Mouse (Mus musculus) frontal cortex, postnatal 10 days (tissue): ENCODE data around the gene Gstm2.
"Not testable (repeated sequence)": the region's sequence is repeated elsewhere in the genome, so short reads cannot be mapped to it uniquely, and the experiment has no call there.

ENCODE experiments used
- DNase-seq, 2 experiments: peaks; one replicate each; pipeline ENCODE4 v3.0.0; 2022; ENCODE audit warnings: low spot score in 2 of 2, mixed read lengths in 1 of 2

The Gstm2 gene

GRCm38 (mm10) chr3:107996576-107996975, 10.3 kb upstream of the Gstm2 start:
- no peak for DNase-seq

GRCm38 (mm10) chr3:107995974-107996373, 9.7 kb upstream of the Gstm2 start:
- not testable (repeated sequence) for DNase-seq

- DNase-seq: not testable (repeated sequence)
Measured at GRCm38 (mm10) chr3:107985141-107985540, 1.1 kb downstream of the Gstm2 start.

- no peak for DNase-seq
Measured at GRCm38 (mm10) chr3:107984471-107984870, 1.8 kb downstream of the Gstm2 start.

- DNase-seq: no peak
Measured at GRCm38 (mm10) chr3:107983771-107984170, 2.5 kb downstream of the Gstm2 start.

- DNase-seq: no peak
Measured at GRCm38 (mm10) chr3:107982726-107983125, 3.5 kb downstream of the Gstm2 start.

- DNase-seq: no peak
Measured at GRCm38 (mm10) chr3:107981261-107981660, 5.0 kb downstream of the Gstm2 start.

GRCm38 (mm10) chr3:107977691-107978090, 8.6 kb downstream of the Gstm2 start:
- DNase-seq: no peak

GRCm38 (mm10) chr3:107974237-107974636, 12.0 kb downstream of the Gstm2 start:
- no peak for DNase-seq

- DNase-seq: no peak
Measured at GRCm38 (mm10) chr3:107972070-107972469, 14.2 kb downstream of the Gstm2 start.

GRCm38 (mm10) chr3:107971101-107971500, 15.2 kb downstream of the Gstm2 start:
- DNase-seq: not testable (repeated sequence)

- no peak for DNase-seq
Measured at GRCm38 (mm10) chr3:107968724-107969395, 17.4 kb downstream of the Gstm2 start, which contains the start of gene Gstm3. Gstm3 (minus strand) TSS chr3:107969283.

GRCm38 (mm10) chr3:107966631-107967030, 19.6 kb downstream of the Gstm2 start:
- no peak for DNase-seq

GRCm38 (mm10) chr3:107965592-107965991, 20.7 kb downstream of the Gstm2 start:
- DNase-seq: no peak

GRCm38 (mm10) chr3:107964656-107965308, 21.5 kb downstream of the Gstm2 start:
- DNase-seq: no peak

- no peak for DNase-seq
Measured at GRCm38 (mm10) chr3:107964026-107964425, 22.2 kb downstream of the Gstm2 start.

- DNase-seq: not testable (repeated sequence)
Measured at GRCm38 (mm10) chr3:107955260-107955659, 31.0 kb downstream of the Gstm2 start.

GRCm38 (mm10) chr3:107953906-107954305, 32.3 kb downstream of the Gstm2 start:
- no peak for DNase-seq

- peak; percentile 51 to 57 for DNase-seq
Measured at GRCm38 (mm10) chr3:107953328-107953755, 32.9 kb downstream of the Gstm2 start.

GRCm38 (mm10) chr3:107950531-107950930, 35.7 kb downstream of the Gstm2 start:
- no peak for DNase-seq

- not testable (repeated sequence) for DNase-seq
Measured at GRCm38 (mm10) chr3:107949461-107949860, 36.8 kb downstream of the Gstm2 start.

- DNase-seq: no peak
Measured at GRCm38 (mm10) chr3:107945729-107946128, 40.5 kb downstream of the Gstm2 start.
